Mouse (Mus musculus) large intestine, adult 2 months (tissue): Measurements from ENCODE around the gene Mgat5. TPM values are rescaled to one million over a fixed set of nuclear protein-coding genes. Genes with fewer than 3 reads are reported as not detected.

Experiments
- DNase-seq: peaks from one replicate; pipeline ENCODE4 v3.0.0-alpha.2; 2012; ENCODE audit warnings: low read depth, low spot score
- WGBS: fragments of 180-500 bp; shearing (Covaris S2); methylation state at CpG from one replicate; pipeline ENCODE4 v1.1.7; 2018; 5-methylcytosine and 5-hydroxymethylcytosine counted together
- polyA plus RNA-seq: library from polyadenylated mRNA; depleted of rRNA; stranded (reverse); fragments of >200 nt; gene quantifications from 2 replicates; pipeline ENCODE4 v1.2.3, GENCODE M21; 2012

The Mgat5 gene
- polyA plus RNA-seq, 1 experiment, result 11.6 TPM

DNA sequence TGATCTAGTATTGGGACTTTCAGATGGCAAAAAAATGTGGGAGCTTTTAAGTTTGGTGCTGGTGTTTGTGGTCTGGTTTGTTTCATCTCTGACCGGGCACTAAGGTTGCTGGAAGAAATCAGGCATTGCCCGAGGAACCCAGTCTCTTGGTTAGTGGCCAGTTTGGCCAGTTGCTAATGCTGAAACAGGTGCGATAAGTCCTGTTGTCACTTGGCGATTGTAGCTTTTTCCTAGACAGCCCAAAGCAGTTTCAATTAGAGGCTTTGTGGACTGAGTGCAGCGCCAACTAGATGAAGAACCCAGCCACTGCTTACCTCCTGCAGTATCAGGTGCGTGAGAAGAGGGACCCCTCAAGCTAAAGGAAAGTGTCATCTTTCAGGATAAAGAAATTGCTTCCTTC is 248.6 kb downstream of the Mgat5 start:
- WGBS, result 97% methylated on average over 6 of the region's 6 CpGs
- no peak for DNase-seq

DNA sequence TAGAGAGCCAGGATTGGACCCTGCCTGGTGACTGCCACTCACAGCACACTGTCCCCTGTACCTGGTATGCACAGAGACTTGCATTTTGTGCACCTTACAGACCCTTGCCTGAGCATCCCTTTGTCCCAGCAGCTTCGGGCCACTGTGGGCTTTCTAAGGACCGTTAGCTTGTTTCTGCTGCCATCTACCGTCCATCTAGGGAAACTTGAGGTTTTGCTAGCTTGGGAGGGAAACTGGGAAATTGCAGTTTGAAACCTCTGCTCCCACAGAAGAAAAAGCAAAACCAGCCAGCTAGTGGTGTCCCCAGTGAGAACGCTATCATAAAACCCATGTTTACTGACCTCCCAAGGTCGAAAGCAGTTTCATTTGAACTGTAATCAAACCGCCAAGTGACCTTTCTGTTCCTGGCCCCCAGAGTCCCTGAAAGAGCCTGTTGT is 254.2 kb downstream of the Mgat5 start:
- DNase-seq, result peak; percentile 29
- WGBS, result 9% methylated on average over 6 of the region's 6 CpGs

DNA sequence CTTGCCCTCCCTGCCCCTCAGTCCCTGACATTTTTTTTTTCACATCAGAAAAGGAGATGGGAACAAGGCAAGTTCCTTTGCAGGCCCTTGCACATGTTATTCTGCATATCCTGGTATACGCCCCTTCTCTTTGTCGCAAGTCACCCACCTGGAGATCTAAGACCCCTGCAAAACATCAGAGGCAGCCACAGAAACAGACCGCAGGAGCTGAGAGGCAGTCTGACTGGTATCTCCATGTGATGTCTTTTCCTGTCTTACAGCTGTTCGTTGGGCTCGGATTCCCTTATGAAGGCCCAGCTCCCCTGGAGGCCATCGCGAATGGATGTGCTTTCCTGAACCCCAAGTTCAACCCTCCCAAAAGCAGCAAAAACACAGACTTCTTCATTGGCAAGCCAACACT is 254.8 kb downstream of the Mgat5 start:
- DNase-seq, result no peak
- 57% methylated on average over 7 of the region's 7 CpGs for WGBS

DNA sequence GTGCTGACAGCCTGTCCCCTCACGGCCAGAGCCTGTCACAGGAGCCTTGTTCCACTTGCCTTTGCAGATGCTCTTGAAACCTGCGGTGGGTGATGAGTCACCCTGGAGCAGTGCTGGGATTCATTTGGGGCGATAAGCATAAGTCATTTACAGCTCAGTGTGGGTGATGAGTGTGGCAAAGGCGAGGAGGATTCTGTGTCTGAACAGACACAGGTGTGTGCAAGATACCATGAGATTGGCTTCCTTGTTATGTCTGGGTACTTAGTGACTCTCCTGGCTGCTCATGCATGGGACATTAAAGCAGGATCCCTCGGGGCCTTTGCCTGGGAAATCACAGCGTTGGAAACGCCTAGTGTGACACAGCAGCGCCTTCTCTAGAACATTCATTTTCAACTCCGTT is 256.2 kb downstream of the Mgat5 start:
- 68% methylated on average over 9 of the region's 9 CpGs for WGBS
- DNase-seq, result no peak

DNA sequence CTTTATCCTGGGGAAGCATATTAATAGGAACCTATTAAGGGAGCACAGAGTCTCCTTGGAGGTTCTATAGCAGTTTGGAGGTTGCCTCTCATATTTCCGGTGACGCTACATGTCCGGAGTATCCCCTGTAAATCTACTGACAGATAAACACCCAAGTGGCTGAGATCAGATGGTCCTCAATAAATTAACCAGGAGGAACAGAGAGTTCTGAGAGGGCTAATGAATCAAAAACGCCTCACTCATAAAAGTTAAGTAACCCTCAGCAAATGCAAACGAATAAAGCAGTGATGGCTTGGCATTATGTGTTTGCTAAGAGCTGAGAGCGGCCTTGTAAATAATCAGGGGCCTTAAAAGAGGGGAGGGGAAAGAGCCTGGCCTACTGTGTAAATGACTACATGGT is 259.2 kb downstream of the Mgat5 start:
- DNase-seq, result no peak

DNA sequence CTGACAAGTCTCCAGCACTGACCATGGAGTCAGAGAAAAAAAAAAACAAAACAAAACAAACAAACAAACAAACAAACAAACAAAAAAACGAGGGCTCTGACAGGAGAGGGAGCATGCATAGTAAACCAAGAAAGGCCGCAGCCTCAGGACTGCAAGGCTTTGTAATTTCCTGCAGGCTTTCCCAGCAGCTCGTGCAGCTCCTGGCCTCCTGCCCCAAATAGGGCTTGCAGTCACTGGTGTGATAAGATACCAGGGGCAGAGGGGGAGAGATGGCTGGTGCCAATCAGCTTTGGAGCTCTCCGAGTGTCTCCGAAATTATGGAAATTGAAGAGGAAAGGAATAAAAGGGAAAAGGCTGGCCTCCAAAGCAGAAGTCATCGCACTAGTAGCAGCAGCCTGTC is 260.5 kb downstream of the Mgat5 start:
- DNase-seq, result no peak
- WGBS, result 78% methylated on average over 6 of the region's 6 CpGs

More for the DNA sequence above, 259.2 kb downstream of the Mgat5 start:
- 75% methylated on average over 6 of the region's 6 CpGs for WGBS

DNA sequence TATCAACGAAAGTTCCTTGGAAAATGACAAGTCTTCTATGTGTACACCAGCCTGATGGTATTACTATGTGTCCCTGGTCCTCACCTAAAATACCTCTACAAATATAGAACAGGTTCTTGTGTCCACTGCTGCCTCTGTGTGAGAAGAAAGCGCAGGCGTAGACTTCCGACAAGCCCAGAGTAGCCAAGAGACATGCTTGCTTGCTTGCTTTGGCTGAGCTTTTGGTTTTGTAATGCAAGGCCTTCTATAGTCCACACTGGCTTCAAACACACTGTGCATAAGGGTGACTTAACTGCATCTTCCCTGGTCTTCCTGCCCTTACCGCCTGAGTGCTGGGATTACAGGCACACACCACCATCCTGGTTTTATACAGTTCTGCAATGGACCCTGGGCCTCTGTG is 262.4 kb downstream of the Mgat5 start:
- DNase-seq, result no peak
- 98% methylated on average over 5 of the region's 5 CpGs for WGBS

DNA sequence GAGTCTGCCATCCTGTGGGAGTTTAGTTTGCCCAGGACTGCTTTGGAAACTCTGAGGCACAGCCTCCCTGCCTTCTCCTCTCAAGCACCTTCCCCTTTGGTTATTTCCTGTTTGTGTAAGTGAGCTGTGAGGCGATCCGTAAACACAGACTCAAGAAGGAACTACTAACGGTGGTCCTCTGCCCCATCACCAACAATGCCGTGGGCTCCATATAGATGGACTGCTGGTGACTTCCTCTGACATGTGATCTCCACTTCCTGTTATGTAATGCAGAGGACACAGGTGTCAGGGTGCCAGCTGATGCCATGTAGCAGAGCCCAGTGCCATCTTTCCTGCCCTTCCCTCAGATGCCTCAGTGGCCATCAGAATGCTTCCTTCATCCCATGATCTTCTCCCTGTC is 265.4 kb downstream of the Mgat5 start:
- DNase-seq, result no peak
- 76% methylated on average over 4 of the region's 4 CpGs for WGBS

DNA sequence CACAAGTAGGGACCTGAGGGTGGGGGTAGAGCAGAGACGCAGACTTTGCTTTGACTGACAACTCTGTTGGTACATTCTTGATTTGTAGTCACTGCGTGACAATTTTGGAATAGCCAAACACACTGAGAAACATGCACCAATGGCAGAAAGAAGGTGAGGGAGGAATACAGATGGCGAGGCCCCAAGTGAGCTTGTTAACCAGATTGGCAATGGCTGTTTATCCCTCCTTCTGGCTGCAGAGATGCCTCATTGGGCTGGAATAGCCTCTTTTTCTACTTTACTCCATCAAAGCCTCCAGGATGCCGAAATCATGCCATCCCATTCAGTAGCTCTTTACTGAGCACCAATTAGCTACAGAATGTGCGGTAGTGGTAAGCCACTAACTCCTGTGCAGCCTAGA is 270.9 kb downstream of the Mgat5 start:
- 97% methylated on average over 5 of the region's 5 CpGs for WGBS
- DNase-seq, result no peak

DNA sequence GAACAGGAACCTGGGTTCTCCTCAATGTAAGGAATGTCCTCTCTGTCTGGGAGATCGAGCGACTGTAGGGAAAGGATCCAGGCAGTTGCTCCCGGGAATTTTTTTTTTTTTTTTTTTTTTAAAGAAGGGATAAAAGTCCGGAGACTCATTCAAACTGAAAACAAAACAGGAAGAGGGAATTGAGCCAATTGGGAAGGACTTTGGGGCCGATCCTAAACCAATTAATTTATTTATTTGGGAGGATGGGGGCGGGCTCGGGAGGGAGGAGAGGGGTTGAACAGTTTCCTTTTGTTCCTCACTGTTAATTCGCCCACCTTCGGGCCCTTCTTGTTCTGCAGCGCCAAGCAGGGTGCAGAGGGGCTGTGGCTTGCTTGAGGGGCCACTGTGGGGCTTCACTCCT is 278.1 kb downstream of the Mgat5 start:
- WGBS, result 64% methylated on average over 10 of the region's 10 CpGs
- DNase-seq, result no peak

DNA sequence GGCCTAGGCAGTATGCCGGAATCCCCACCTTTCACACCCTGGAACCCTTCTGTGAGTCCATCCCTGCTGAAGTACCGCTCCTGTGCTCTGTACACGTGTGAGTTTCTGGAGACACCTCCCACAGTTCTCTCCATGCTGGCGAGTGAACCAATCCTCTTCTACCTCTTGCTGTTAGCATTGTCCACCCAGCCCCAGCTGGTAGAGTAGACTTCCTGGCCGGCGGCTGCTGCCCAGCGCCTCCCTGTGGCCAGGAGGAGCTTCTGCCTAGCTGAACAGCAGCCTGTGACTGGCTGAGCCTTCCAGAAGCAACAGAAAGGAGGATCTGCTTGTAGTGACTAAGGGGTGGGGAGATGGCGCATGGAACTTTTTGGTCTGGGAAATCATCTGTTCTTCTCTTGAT is 279.4 kb downstream of the Mgat5 start:
- WGBS, result 93% methylated on average over 8 of the region's 8 CpGs
- DNase-seq, result no peak

DNA sequence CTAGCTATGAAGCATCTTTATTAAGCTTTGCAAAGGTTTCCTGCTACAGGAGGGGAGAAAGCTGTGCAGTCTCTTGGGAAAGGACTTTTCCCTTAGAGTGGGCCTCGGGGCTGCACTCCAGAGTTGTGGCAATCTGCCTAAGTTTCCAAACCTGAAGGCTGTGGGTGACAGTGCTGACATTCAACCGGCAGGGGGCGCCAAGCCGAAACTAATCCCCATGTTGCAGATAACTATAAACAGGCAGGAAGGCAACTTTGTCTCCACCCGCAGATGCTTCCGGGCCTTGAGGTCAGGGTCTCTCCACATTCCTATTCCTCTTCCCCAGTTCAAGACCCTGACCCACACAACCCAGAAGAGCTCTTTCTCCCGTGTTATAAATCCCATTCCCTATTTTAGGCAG is 280.0 kb downstream of the Mgat5 start:
- DNase-seq, result no peak
- WGBS, result 42% methylated on average over 7 of the region's 7 CpGs

DNA sequence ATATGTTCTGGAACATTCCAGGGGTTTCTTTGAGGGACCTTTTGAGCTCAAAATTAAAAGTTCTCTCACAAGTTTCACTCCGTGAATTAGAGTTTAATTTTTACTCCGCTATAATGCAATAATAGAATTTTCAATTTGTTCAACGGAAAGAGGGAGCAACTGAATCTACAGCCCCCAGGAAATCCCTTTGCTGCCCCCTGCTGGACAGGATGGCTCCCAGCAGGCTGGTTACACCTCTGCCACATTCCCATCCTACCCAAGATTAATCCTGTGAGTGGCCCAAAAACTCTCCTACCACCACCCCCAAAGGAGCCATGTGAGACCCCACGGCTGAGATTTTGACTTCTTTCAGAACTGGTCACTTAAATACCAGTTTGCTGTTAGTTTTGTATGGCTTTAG is 282.3 kb downstream of the Mgat5 start:
- no peak for DNase-seq
- WGBS, result 82% methylated on average over 4 of the region's 4 CpGs

DNA sequence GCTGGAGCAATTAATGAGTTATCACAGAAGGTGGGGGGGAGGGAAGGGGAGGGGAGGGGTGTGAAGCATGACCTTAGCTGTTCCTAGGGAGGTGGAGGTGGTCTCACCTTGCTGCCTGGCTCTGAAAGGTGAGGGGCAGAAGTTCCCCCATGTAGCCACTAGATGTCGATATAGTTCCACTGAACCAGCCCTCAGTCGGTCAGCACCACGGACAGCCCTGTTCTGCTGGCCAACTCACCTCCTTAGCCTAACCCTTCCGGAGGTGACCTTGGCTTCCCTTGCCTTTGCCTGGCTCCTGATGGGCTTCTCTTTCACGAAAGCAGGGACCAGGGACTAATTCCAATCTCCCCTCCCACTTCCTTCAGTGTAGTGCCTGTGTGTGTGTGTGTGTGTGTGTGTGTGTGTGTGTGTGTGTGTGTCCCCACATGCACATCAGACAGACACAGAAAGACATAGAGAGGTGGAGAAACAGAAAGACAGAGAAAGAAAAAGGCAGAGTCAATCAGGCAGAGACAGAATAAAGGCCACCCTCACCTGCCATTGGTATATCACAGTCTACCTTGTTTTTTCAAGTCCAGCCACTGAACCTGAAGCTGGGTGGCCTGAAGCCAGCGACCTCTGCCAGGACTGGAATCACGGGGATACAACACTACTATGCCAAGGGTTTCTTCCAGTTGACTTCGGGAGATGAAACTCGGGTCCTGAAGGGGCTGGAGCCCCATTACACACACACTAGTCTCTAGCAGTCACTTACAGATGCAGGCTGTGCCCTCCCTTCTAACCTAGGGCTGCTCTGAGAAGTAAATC is 292.1 kb downstream of the Mgat5 start:
- 30% methylated on average over 9 of the region's 9 CpGs for WGBS
- no peak for DNase-seq

DNA sequence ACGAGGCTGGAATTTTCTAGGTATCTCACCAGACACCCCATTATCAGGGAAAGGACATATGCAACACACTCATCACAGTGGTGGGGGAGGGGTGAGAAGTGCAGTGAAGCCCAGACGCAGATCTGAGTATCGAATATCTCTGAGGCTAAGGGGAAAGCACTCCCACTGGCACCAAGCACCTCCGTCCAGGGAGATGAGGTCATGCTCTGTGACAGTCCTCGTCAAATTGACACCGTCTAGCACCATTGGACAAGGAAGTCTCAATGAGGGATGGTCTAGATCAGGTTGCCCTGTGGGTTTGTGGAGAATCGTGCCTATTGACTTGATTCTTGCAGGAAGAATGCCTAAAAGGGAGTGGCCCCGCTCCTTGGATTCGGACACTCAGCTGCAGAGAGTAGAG is 293.9 kb downstream of the Mgat5 start:
- no peak for DNase-seq
- 57% methylated on average over 9 of the region's 9 CpGs for WGBS

DNA sequence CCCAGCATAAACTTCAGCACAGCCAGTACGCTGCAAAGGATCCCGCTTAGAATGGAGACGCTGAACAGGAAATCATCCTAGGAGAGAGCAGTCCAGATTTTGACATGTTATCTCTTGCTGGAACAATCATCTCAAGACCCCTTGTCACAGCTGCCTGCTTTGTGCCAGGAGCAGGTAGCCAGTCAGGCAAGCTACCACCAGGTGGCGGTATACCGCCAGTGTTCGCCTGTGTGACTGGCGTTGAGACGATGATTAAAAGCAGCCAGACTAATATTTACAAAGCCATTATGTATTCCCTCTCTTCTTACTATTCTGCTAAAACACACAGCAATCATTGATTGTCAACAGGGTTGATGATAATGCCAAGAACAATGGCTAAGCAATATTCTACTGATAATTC is 295.4 kb downstream of the Mgat5 start:
- peak; percentile 10 for DNase-seq
- 11% methylated on average over 8 of the region's 8 CpGs for WGBS

DNA sequence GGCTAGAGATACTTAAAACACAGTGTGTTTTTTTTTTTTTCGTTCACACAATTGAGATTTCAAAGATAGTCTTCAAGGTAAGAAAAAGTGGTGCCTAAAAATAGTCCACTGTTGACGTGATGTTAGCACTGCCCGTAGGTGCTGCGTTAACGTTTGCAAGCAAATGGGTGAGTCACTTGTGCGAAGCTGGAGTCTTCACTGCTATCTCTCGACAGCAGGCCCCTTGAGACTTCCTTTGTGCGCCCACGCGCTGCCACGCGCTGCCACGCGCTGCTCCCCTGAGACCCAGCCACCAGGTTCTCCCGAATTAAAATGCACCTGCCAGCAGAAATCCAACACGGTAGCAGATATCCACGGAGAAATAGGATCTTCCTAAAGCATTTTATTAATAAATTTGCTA is 295.9 kb downstream of the Mgat5 start:
- no peak for DNase-seq
- WGBS, result 75% methylated on average over 17 of the region's 17 CpGs

DNA sequence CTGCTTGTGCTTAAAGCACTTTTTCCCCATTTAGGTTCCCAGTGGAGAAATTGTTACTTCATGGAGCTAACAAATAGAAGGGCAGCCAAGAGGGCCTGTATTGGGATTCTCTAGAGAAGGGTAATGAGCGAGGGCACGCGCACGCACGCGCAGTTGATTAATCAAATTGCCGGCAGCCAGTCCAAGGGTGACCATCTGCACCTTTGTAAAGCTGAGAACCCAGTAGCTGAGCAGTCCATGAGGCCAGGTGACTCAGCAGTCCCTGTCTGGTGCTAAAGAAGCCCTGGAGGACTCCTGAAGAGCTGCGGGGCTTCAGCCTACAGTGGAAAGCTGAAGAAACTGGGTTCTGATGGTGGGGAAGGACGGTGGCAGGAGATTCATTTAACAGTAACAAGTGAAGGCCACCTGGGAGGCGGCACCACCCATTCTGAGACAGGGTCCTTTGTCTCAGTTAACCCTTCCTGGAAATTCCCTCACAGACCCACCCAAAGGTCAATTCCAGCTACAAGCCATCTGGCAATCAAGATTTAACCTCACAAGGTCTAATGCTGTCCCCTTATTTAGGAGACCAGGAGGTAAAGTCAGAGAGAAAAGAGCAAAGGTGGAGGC is 302.3 kb downstream of the Mgat5 start:
- WGBS, result 72% methylated on average over 10 of the region's 10 CpGs
- no peak for DNase-seq

DNA sequence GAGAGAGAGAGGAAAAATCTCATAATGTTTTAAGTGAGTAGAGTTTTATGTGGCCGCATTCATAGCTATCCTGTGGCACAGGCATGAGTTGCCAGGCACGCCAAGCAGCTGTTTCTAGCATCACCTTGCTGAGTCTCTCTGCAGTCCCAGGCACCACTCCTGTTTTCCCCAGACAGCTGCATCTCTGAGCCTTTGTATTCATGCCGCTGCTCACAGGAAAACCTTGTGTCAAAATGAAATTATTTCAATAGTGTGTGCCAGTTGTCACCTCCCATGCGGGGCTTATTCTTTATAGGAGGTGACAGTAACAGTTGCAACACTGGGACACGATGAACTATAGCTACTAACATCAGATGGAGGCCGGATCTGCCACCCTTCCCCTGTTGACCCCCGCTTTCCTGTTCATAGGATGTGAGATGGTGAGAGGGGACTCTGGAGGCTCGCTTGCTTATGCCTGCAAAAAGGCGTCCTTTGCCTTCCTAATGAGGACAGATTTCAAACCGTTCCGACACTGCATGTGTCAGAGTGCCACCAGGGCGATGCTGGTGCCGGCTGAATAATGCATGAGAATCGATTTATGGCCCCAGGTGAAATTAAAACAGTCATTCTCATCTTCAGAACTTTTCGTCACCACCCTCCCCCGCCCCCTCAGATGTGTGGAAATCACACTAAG is 303.4 kb downstream of the Mgat5 start:
- no peak for DNase-seq
- WGBS, result 81% methylated on average over 16 of the region's 16 CpGs

DNA sequence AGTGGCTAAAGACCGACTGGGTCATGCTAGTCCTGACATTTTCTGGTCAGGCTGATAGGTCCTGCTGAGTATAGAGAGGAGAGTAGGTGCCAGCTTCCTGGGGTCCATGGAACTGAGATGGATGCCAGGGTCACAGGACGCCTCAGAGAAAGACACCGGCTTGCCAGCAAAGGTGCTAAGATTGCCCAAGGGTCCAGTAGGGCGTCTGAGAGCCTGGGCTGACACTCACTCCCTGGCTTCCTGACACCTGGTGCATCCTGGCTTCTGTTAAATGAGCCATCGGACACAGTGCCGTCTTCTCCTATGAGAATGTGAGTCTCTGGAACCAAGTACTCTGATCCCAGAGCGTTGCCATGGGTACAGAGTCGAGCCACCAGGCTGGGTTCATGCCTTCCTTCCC is 304.1 kb downstream of the Mgat5 start:
- DNase-seq, result no peak
- 83% methylated on average over 8 of the region's 8 CpGs for WGBS

DNA sequence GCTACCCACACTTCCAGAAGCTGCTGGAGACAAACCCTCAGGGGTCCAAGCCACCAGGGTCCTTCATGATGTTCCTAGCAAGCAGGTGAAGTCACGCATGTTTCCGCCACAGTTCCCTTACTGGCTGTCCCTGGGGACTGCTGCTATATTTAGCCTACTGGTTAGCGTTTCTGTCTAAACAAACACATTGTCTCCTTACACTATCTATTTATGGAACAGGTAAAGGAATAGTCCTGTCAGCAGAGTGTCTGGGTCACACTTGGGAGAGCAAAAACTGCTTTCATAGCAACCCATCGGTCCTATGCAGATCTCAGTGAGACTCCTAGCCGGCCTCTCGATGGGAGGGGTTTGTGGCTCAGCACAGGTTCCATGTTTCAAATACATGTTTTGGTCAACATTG is 306.5 kb downstream of the Mgat5 start:
- WGBS, result 83% methylated on average over 6 of the region's 6 CpGs
- DNase-seq, result no peak
